Mouse (Mus musculus) adrenal gland, adult 2 months (tissue): Measurements from ENCODE around the gene Hook2. TPM values are rescaled to one million over a fixed set of nuclear protein-coding genes. Genes with fewer than 3 reads are reported as not detected.

ENCODE experiments used
- DNase-seq: peaks from one replicate; pipeline ENCODE4 v3.0.0; 2021
- long read RNA-seq: library from polyadenylated mRNA; stranded (forward); transcript quantifications from one replicate; pipeline ENCODE4 v2.0.0, GENCODE M21; 2021
- polyA plus RNA-seq: library from polyadenylated mRNA; depleted of rRNA; stranded (reverse); fragments of >200 nt; gene quantifications from 2 replicates; pipeline ENCODE4 v1.2.3, GENCODE M21; 2012; rRNA removed
- total RNA-seq, 2 experiments: library from RNA; stranded (reverse); gene quantifications; 2 replicates each; pipeline ENCODE4 v1.2.3; 2021

Gene Hook2
- total RNA-seq (1 to 10 TPM; 6.1 to 6.2 TPM), polyA plus RNA-seq (6.5 and 6.7 TPM in 2 replicates)
- long read RNA-seq, transcript Hook2-201 (22 exons, 2,580 nt) = major isoform, 5 of 12 reads
- long read RNA-seq, partial matches to known transcripts = 1 of 12 reads
- long read RNA-seq, other reads (novel, unspliced or antisense) = 6 of 12 reads

DNA sequence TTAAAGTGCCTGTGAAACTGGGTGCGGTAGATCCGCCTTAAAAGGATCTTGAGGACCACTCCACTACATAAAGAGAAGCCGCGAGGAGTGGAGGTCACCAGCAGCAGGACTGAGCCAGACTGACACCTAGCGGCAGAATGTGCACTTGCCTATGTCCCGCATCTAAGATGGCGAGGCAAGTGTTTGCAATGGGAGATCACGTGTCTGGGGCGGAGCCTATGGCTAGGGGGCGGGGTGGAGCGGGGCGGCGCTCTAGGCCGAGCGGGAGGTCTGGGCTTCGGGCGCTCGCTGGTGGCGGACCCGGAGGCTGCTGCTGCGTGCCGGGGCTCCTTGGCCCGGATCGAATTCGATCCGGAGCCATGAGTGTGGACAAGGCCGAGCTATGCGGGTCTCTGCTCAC lies at the start of gene Hook2:
Gene Hook2 (plus strand): TSS at position 255 of the 400 bp plus-strand sequence.
- DNase-seq = peak; percentile 97

- no peak for DNase-seq
Observed at GRCm38 (mm10) chr8:84943699-84944098, 46.7 kb upstream of the Hook2 start.

GRCm38 (mm10) chr8:84944478-84945160 lies 45.8 kb upstream of the Hook2 start:
- peak; percentile 37 for DNase-seq

DNA sequence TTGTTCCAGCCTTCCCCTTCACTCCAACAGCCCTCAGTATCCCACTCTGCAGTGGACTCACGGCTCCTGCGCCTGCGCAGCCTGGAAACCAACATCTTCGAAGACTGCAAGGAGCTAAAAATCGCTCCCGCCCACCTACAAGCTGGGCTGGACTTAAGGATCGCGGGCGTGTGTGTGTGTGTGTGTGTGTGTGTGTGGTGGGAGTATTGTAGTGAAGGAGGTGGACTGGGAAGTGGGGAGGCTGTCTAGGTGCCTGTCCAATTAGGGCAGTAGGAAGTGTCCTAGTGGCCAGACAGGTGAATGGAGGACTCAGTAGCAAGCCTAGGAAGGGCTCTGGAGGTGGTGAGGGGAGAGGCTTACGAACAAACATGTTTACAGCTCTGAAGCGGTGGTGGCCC lies 45.2 kb upstream of the Hook2 start:
- no peak for DNase-seq

- DNase-seq = no peak
Observed at GRCm38 (mm10) chr8:84945633-84946527, 44.5 kb upstream of the Hook2 start.

GRCm38 (mm10) chr8:84946528-84947240 lies 43.7 kb upstream of the Hook2 start, which contains the start of gene Rtbdn:
Rtbdn (plus strand) TSS chr8:84946991.
- DNase-seq = no peak

GRCm38 (mm10) chr8:84947241-84947545 lies 43.2 kb upstream of the Hook2 start:
- DNase-seq = peak; percentile 42

DNA sequence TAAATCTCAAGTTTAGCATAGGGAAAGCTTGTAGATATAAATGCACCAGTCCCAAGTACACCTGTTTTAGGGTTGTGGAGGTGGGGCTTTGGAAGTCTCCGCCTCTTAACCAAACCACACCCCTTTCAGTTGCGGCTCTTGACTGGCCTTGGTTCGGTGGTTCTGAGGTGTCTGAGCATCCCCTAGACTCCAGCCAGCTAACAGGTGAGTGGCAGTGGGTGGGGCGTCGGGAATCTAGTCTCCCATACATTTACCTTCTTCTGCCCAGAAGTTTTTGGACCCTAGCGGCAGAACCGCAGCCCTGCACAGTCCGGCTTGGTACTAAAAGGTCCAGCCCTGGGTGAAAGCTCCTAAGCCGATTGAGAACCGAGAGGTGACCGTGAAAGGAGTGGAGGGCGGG lies 40.6 kb upstream of the Hook2 start:
- no peak for DNase-seq

DNA sequence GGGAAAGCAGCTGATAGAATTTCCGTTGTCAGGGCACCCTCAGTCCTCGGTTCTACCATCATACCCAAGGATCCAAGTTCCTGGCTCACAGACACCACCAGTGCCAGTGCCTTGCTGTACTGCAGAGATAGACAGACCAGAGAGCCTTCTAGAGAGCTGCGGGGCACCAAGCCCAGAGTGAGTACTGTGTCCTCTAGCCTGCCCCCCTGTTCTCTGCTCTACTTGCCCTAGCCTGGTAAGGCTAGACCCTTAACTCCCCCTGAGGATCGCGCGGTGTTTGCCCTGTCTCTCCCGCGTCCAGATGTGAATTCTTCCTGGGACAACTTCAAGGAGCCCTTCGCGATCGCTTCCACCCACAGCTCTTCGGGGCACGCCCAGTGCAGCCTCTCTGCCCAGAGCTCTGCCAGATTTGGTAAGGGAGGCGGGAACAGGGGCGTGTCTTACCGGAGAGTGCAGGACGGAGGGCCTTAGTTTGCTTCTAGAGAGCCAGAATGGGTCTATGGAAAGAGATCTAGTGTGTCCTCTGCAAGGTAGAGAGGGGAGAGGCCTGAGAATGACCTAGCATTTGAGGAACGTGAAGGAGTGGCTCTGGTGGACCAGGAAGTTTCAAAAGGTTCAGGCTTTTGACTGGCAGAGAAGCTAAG lies 37.7 kb upstream of the Hook2 start:
- DNase-seq = peak; percentile 79

DNA sequence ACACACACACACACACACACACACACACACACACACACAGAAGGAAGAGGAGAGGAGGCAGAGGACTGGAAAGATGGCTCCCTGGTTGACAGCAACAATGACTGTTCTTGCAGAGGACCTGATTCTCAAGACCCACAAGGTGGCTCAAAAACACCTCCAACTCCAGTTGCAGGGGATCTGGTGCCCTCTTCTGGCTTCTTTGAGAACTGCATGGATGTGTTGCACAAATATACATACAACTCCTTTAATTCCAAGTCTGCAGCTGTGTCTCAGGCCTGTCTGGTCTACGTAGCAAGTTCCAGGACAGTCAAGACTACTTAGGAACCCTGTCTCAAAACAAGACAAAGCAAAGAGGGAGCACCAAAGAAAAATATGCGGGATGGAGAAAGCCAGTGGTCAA lies 33.6 kb upstream of the Hook2 start:
- peak; percentile 46 for DNase-seq

- DNase-seq = peak; percentile 86
Observed at GRCm38 (mm10) chr8:84959811-84960210, 30.6 kb upstream of the Hook2 start.

DNA sequence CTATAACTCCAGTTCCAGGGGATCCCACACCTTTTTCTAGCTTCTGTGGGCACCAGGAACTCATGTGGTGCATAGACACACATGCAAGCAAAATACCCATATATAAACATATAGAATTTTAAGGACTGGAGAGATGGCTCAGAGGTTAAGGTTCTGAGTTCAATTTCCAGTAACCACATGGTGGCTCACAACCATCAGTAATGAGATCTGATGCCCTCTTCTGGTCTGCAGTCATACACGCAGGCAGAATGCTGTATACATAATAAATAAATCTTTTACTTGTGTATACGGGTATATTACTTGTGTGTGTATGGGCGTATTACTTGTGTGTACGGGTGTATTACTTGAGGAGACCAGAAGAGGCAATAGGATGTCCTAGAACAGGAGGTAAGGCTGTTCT lies 26.5 kb upstream of the Hook2 start:
- DNase-seq = no peak

DNA sequence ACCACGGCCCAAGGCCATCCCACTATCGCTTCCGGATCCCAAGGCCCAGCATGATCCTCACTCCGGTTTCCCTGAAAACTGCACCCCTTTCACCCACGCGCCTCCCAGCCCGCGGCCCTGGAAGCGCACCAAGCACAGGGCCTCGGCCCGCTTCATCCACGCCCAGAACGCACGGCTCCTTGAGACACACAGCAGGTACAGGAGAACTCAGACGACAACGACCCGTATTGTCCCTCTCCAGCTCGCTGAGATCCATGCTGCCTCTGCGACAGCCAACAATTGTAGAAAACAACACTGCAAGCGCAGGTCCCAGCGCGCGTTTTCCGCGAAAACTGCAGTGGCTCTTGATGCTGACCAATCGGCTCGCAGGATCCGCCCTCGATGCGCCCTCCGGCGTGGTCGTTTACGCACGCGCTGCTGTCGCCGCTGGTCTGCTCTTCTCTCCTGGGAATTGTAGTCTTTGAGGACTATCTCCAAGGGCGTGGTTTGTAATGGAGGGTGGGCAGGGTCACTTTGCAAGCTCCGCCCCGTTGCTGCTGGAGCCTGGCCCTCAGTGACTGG lies 24.6 kb upstream of the Hook2 start:
- DNase-seq = peak; percentile 97

DNA sequence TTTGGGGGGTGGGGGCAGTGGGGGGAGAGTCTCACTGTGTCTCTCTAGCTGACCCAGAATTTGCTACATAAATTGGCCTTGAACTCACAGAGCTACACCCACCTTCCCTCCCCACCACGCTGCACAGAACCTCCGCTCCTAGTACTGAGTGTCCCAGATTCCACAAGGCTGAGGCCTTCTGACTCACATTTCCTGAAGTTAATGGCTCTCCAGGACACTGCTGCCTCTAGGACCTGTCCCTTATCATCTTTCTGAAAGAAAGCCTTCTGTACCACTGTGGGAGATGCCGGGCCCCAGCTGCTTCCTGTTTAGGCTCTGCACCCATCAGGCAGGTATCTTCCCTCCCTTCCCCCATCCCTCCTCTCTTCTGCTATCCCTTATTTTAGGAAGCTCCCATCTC lies 23.8 kb upstream of the Hook2 start:
- DNase-seq = peak; percentile 77

DNA sequence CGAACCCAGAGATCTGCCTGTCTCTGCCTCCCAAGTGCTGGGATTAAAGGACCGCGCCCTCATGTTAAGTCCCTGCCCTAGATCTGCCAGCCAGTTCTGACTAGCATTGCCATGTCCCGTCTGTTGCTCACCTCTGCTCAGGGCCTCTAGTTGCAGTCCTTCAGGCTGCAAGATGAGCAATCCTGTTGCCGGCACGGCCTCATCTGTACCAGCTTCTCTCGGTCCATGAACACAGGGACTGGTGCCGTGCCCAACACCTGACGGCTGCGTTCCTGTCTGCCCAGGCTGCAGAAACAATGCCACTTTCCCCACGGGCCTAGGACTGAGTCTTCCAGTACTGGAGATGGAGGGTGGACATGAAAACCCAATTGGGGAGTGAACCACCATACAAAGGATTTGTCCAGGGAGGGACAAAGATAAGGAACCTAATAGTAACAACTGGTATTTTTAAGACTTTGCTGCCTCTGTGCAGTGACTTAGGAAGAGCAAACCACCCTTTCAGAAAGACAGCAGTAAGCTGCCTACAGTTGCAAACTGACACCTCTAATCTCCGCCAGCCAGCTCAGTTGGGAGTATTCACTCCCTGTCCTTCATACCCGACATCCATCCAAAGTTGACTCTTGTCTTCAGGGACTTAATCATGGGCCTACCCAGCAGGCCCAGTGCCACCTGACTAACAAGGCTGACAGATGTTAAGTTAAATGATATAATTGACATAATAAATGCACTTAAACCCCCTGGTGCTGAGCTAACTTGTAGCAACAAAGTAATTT lies 22.7 kb upstream of the Hook2 start:
- peak; percentile 62 for DNase-seq

DNA sequence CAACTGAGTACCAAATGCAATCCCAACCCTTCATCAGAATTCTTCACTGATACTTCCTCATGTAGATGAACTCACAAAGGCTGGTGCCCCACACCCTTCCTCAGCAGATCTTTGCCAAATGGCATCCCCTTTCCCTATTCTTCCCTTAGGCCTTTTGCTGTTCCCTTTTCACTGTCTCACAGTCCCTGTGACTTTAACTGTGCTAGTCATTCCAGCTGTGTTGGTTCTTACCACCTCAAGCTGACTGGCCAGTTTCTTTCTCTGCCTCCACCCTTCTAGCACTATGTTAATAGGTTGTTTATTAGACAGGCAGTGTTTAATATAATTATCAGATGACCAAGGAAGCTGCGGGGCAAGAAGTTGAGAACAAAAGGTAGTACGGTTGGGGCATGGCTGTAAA lies 21.8 kb upstream of the Hook2 start:
- DNase-seq = peak; percentile 38

GRCm38 (mm10) chr8:84969241-84970134 lies 20.9 kb upstream of the Hook2 start, which contains the start of the genes Gm49661, Prdx2 and Rnaseh2a:
Gm49661 (minus strand) TSS chr8:84969433.
Prdx2 (plus strand) TSS chr8:84969587.
Rnaseh2a (minus strand) TSS chr8:84969767.
- DNase-seq = peak; percentile 89

GRCm38 (mm10) chr8:84970135-84970790 lies 20.1 kb upstream of the Hook2 start:
- no peak for DNase-seq

GRCm38 (mm10) chr8:84970913-84971312 lies 19.5 kb upstream of the Hook2 start:
- DNase-seq = no peak
